Mouse (Mus musculus): ENCODE measurements around the gene Slc5a2.

- TF ChIP-seq TCF12 (IDR thresholded peaks at IDR 0.05; ENCODE audit: low read depth, low read length) (no peak), MYC (IDR thresholded peaks at IDR 0.05; ENCODE audit: low read depth, low read length) (no peak), CTCF (conservative IDR thresholded peaks at IDR 0.05 in 1 of 2, IDR thresholded peaks at IDR 0.05 in 1 of 2; ENCODE audit: low read depth in 2 of 2, low read length in 2 of 2) (no peak), USF1 (IDR thresholded peaks at IDR 0.05; ENCODE audit: low read depth, low read length) (no peak)
Observed at GRCm38 (mm10) chr7:128285060-128285459, 19.6 kb downstream of the Slc5a2 start.
